In the genomic region with DNA sequence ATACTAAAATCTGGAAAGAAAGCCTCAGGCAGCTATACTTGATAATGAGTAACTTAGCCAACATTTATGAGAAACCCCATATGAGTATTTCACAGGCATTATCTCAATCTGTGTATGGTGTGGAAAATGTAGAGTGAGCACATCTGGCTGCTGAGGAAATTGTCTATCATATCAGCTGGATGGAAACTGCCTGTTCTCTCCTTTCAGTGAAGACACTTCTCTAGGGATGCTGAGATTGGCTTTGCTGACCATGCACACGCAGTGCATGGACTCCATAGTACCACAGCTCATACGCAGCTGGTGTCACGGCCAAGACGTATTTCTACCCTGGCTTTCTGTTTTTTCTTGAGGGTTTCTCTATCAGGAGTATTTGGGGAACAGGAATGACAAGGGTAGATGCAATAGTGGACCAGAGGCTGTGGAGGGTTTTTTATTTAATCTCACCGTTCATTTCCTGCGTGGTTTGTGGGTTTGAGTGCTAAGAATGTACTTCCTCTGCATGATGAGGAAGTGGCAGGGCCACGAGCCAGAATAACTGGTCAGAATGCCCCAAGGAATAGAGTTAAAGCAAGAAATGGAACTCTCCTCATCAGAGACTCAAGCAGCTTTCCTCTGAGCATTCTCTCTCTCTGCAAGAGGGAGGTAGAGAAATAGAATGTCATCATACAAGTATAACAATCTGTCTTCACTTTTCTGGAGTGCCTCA, we compare ENCODE assay signal across 8 mouse cellular contexts.
DNase-seq lines count a peak whose midpoint lies in the region; ATAC-seq and TF ChIP-seq lines count a peak whose summit lies in the region.

No protein-coding gene starts in this region.

- H3K36me3 ChIP-seq in heart, embryonic 13.5 days, result no peaks in the 10 kb centered on the region
- H3K36me3 ChIP-seq in limb, embryonic 11.5 days (ENCODE audit: control insufficient read depth, insufficient read depth, low read length), result no peaks in the 10 kb centered on the region
- H3K36me3 ChIP-seq in midbrain, embryonic 14.5 days (ENCODE audit: control insufficient read depth, insufficient read depth, low read length), result no peaks in the 10 kb centered on the region
- no peaks in the 10 kb centered on the region for H3K36me3 ChIP-seq in midbrain, postnatal 0 days (ENCODE audit: insufficient read depth, low read length)
- H3K36me3 ChIP-seq in intestine, embryonic 15.5 days, result no peaks in the 10 kb centered on the region

- no peak overlapping the region for H3K4me2 ChIP-seq in heart, embryonic 13.5 days
- no peak overlapping the region for H3K4me2 ChIP-seq in limb, embryonic 11.5 days (ENCODE audit: low read depth, severe bottlenecking)
- no peak overlapping the region for H3K4me2 ChIP-seq in midbrain, embryonic 14.5 days (ENCODE audit: low read length)
- no peak overlapping the region for H3K4me2 ChIP-seq in midbrain, postnatal 0 days (ENCODE audit: low read depth, low read length, poor library complexity, severe bottlenecking)
- H3K4me2 ChIP-seq in intestine, embryonic 15.5 days (replicated peaks), result no peak overlapping the region

- no peak overlapping the region for H3K9ac ChIP-seq in heart, embryonic 13.5 days
- no peak overlapping the region for H3K9ac ChIP-seq in limb, embryonic 11.5 days (ENCODE audit: low read length)
- H3K9ac ChIP-seq in midbrain, embryonic 14.5 days (replicated peaks; ENCODE audit: low read length), result no peak overlapping the region
- no peak overlapping the region for H3K9ac ChIP-seq in midbrain, postnatal 0 days (replicated peaks; ENCODE audit: low read length, poor library complexity, severe bottlenecking)
- no peak overlapping the region for H3K9ac ChIP-seq in intestine, embryonic 15.5 days

- no peak for ATAC-seq in heart, embryonic 13.5 days (ENCODE audit: extremely low read depth, insufficient number of reproducible peaks, low FRiP score, low TSS enrichment)
- no peak for ATAC-seq in limb, embryonic 11.5 days (ENCODE audit: insufficient number of reproducible peaks, low FRiP score, low TSS enrichment, low read depth)
- no peak for ATAC-seq in midbrain, embryonic 14.5 days (ENCODE audit: low FRiP score, low TSS enrichment)
- no peak for ATAC-seq in midbrain, postnatal 0 days (ENCODE audit: low FRiP score)
- no peak for ATAC-seq in intestine, embryonic 15.5 days

- no peaks in the 10 kb centered on the region for H3K27me3 ChIP-seq in heart, embryonic 13.5 days (replicated peaks)
- H3K27me3 ChIP-seq in limb, embryonic 11.5 days (ENCODE audit: control insufficient read depth, insufficient read depth, low read length), result no peaks in the 10 kb centered on the region
- no peaks in the 10 kb centered on the region for H3K27me3 ChIP-seq in midbrain, embryonic 14.5 days (ENCODE audit: control insufficient read depth, insufficient read depth, low read length)
- no peaks in the 10 kb centered on the region for H3K27me3 ChIP-seq in midbrain, postnatal 0 days (ENCODE audit: insufficient read depth, low read length)
- no peaks in the 10 kb centered on the region for H3K27me3 ChIP-seq in intestine, embryonic 15.5 days (replicated peaks)

- DNase-seq in layer of hippocampus, adult 9-10 months (ENCODE audit: low spot score), result peak; percentile 10
- no peak for DNase-seq in layer of hippocampus, adult 2 months (ENCODE audit: low spot score in 2 of 2)
- no peak for DNase-seq in limb, embryonic 11.5 days (ENCODE audit: low spot score)
- peak; percentile 61 for DNase-seq in skeletal muscle tissue, adult 2 months (ENCODE audit: low read depth, low spot score)
- no peak for DNase-seq in midbrain, embryonic 14.5 days
- DNase-seq in midbrain, postnatal 0 days (ENCODE audit: low spot score), result no peak

- H3K4me3 ChIP-seq in layer of hippocampus, adult 2 months, result no peak overlapping the region
- H3K4me3 ChIP-seq in heart, embryonic 13.5 days, result no peak overlapping the region
- no peak overlapping the region for H3K4me3 ChIP-seq in limb, embryonic 11.5 days (ENCODE audit: low read depth, low read length)
- H3K4me3 ChIP-seq in midbrain, embryonic 14.5 days (replicated peaks; ENCODE audit: low read depth, low read length), result no peak overlapping the region
- H3K4me3 ChIP-seq in midbrain, postnatal 0 days (ENCODE audit: low read depth, low read length), result no peak overlapping the region
- no peak overlapping the region for H3K4me3 ChIP-seq in intestine, embryonic 15.5 days (replicated peaks)

- H3K4me1 ChIP-seq in heart, embryonic 13.5 days, result peaks cover 15% of the 10 kb centered on the region; the same call in 1 of the 2 replicates
- H3K4me1 ChIP-seq in limb, embryonic 11.5 days (ENCODE audit: control insufficient read depth, insufficient read depth, low read length), result no peaks in the 10 kb centered on the region
- H3K4me1 ChIP-seq in midbrain, embryonic 14.5 days (ENCODE audit: control insufficient read depth, insufficient read depth, low read length), result no peaks in the 10 kb centered on the region
- H3K4me1 ChIP-seq in midbrain, postnatal 0 days (ENCODE audit: insufficient read depth, low read length), result no peaks in the 10 kb centered on the region
- no peaks in the 10 kb centered on the region for H3K4me1 ChIP-seq in intestine, embryonic 15.5 days (replicated peaks)

- WGBS in heart, embryonic 13.5 days, result 46% methylated on average over 7 of the region's 7 CpGs
- WGBS in limb, embryonic 11.5 days, result 84% methylated on average over 7 of the region's 7 CpGs
- WGBS in midbrain, embryonic 14.5 days, result 90% methylated on average over 7 of the region's 7 CpGs
- WGBS in midbrain, postnatal 0 days, result 88% methylated on average over 7 of the region's 7 CpGs
- 69% methylated on average over 7 of the region's 7 CpGs for WGBS in intestine, embryonic 15.5 days

- H3K9me3 ChIP-seq in heart, embryonic 13.5 days, result no peaks in the 10 kb centered on the region
- H3K9me3 ChIP-seq in limb, embryonic 11.5 days (ENCODE audit: control insufficient read depth, low read length), result no peaks in the 10 kb centered on the region
- H3K9me3 ChIP-seq in midbrain, embryonic 14.5 days (ENCODE audit: control insufficient read depth, low read length), result no peaks in the 10 kb centered on the region
- H3K9me3 ChIP-seq in midbrain, postnatal 0 days (ENCODE audit: low read length), result no peaks in the 10 kb centered on the region
- no peaks in the 10 kb centered on the region for H3K9me3 ChIP-seq in intestine, embryonic 15.5 days

- TF ChIP-seq CTCF in layer of hippocampus, adult 2 months (conservative IDR thresholded peaks at IDR 0.05), result no peak
- TF ChIP-seq CTCF in midbrain, postnatal 0 days (IDR thresholded peaks at IDR 0.05), result no peak

- no peak overlapping the region for H3K27ac ChIP-seq in layer of hippocampus, adult 2 months
- peak overlapping the region; percentile 63 for H3K27ac ChIP-seq in heart, embryonic 13.5 days (replicated peaks)
- 0 out of 2 replicates have a peak overlapping the region, but pooled peaks have one; percentile 6 for H3K27ac ChIP-seq in limb, embryonic 11.5 days (replicated peaks; ENCODE audit: low read depth, low read length)
- H3K27ac ChIP-seq in midbrain, embryonic 14.5 days (replicated peaks; ENCODE audit: low read depth, low read length), result no peak overlapping the region
- H3K27ac ChIP-seq in midbrain, postnatal 0 days (ENCODE audit: low read depth, low read length), result no peak overlapping the region
- H3K27ac ChIP-seq in intestine, embryonic 15.5 days, result no peak overlapping the region

Comparison
In these comparisons a context has a peak if more than half of its experiments do, and no peak if none do; other contexts are left out.
1. DNase-seq: peak in layer of hippocampus, adult 9-10 months (single experiment) and skeletal muscle tissue, adult 2 months (single experiment); none in layer of hippocampus, adult 2 months (0 of 2), limb, embryonic 11.5 days (single experiment), midbrain, embryonic 14.5 days (single experiment) and midbrain, postnatal 0 days (single experiment).
2. H3K27ac ChIP-seq: peak in heart, embryonic 13.5 days (single experiment) and limb, embryonic 11.5 days (single experiment); none in layer of hippocampus, adult 2 months (single experiment), midbrain, embryonic 14.5 days (single experiment), midbrain, postnatal 0 days (single experiment) and intestine, embryonic 15.5 days (single experiment).